28 mouse cellular contexts compared by ENCODE assay signal in the genomic region with DNA sequence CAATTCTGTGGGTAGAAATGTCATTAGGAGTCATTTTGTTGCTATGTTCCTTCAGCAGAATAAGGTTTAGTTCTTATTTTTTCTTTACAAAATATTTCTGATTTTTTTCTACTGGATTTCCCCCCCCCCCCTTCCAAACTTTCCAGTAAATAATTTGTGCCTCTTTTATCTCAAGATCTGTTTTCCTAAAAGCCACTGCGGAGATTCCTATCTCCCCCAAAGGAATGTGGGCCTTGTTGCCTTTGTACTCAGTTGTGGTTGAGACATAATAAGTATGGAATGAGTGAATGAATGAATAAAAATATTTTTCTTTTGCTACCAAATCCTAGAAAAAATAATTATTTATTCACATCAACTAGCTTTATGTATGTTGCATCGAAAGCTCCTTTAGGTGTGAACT. TPM values are rescaled to one million over a fixed set of nuclear protein-coding genes. Genes with fewer than 3 reads are reported as not detected.
"Had no signal": no experiment of that assay in that cellular context is flagged by ENCODE, and none has a peak within 500 bp of the region (broad histone marks: within the 10 kb centered on the region; RNA-seq: fewer than 3 reads in every experiment).

No protein-coding gene starts in this region.

- H3K9me3 ChIP-seq: heart, embryonic 10.5 days; heart, embryonic 12.5 days; hindbrain, embryonic 10.5 days; hindbrain, embryonic 12.5 days; intestine, embryonic 15.5 days; kidney, embryonic 15.5 days; limb, embryonic 10.5 days; limb, embryonic 12.5 days; liver, embryonic 13.5 days; liver, embryonic 15.5 days had no signal

- H3K4me2 ChIP-seq: heart, embryonic 12.5 days; hindbrain, embryonic 12.5 days; hindbrain, embryonic 14.5 days; intestine, embryonic 15.5 days; kidney, embryonic 15.5 days; limb, embryonic 12.5 days; liver, embryonic 11.5 days; liver, embryonic 13.5 days; liver, embryonic 15.5 days had no signal

- H3K36me3 ChIP-seq: heart, embryonic 10.5 days; heart, embryonic 12.5 days; hindbrain, embryonic 10.5 days; hindbrain, embryonic 12.5 days; intestine, embryonic 15.5 days; kidney, embryonic 15.5 days; limb, embryonic 10.5 days; limb, embryonic 12.5 days; liver, embryonic 13.5 days; liver, embryonic 15.5 days had no signal

- H3K27ac ChIP-seq: heart, embryonic 10.5 days; hindbrain, embryonic 10.5 days; hindbrain, embryonic 12.5 days; hindbrain, embryonic 14.5 days; intestine, embryonic 15.5 days; kidney, embryonic 15.5 days; layer of hippocampus, adult 2 months; left cerebral cortex, adult 2 months; limb, embryonic 10.5 days; limb, embryonic 12.5 days; liver, embryonic 13.5 days; liver, embryonic 15.5 days had no signal

- H3K27me3 ChIP-seq: heart, embryonic 12.5 days; hindbrain, embryonic 12.5 days; intestine, embryonic 15.5 days; kidney, embryonic 15.5 days; limb, embryonic 12.5 days; liver, embryonic 13.5 days; liver, embryonic 15.5 days had no signal

- H3K9ac ChIP-seq: heart, embryonic 12.5 days; hindbrain, embryonic 12.5 days; hindbrain, embryonic 14.5 days; intestine, embryonic 15.5 days; kidney, embryonic 15.5 days; limb, embryonic 12.5 days; liver, embryonic 13.5 days; liver, embryonic 15.5 days had no signal

- ATAC-seq: hindbrain, embryonic 16.5 days; inflammation-experienced regulatory T-cells, adult 6 months; intestine, embryonic 15.5 days; intestine, postnatal 0 days had no signal

- H3K4me3 ChIP-seq: heart, embryonic 10.5 days; heart, embryonic 12.5 days; hindbrain, embryonic 10.5 days; hindbrain, embryonic 12.5 days; intestine, embryonic 15.5 days; kidney, embryonic 15.5 days; layer of hippocampus, adult 2 months; left cerebral cortex, adult 2 months; limb, embryonic 10.5 days; limb, embryonic 12.5 days; liver, embryonic 13.5 days; liver, embryonic 15.5 days had no signal

- H3K4me1 ChIP-seq: heart, embryonic 10.5 days; heart, embryonic 12.5 days; hindbrain, embryonic 12.5 days; intestine, embryonic 15.5 days; kidney, embryonic 15.5 days; liver, embryonic 13.5 days; liver, embryonic 15.5 days had no signal

- DNase-seq: gastrocnemius, postnatal 14 days; gastrocnemius, postnatal 36 days; heart, adult 11 months; heart, postnatal 10 days; heart, postnatal 4 days; kidney, adult 2 months; kidney, adult 9 months; kidney, postnatal 10 days; kidney, postnatal 25 days; kidney, postnatal 4 days; liver; liver, embryonic 13.5 days had no signal

RNA-seq across cellular contexts. Expression of a gene that starts 28.9 kb away (rescaled TPM):
- polyA plus RNA-seq: inflammation-experienced regulatory T-cells, adult 6 months had no signal
